9 mouse cellular contexts compared by ENCODE assay signal in genomic region chr19:10714682-10715475, GRCm38 (mm10). TPM values are rescaled to one million over a fixed set of nuclear protein-coding genes. Genes with fewer than 3 reads are reported as not detected.
A peak's percentile ranks its signal among the peaks of the same experiment; 100 is the strongest.
DNase-seq lines count a peak whose midpoint lies in the region; ATAC-seq and TF ChIP-seq lines count a peak whose summit lies in the region.
"Had no signal": no experiment of that assay in that cellular context is flagged by ENCODE, and none has a peak within 500 bp of the region (broad histone marks: within the 10 kb centered on the region; RNA-seq: fewer than 3 reads in every experiment).

No protein-coding gene starts in this region.

- no peaks in the 10 kb centered on the region for H3K9me3 ChIP-seq in heart, embryonic 11.5 days (replicated peaks; ENCODE audit: control insufficient read depth, low read length)
- no peaks in the 10 kb centered on the region for H3K9me3 ChIP-seq in hindbrain, embryonic 16.5 days (ENCODE audit: control insufficient read depth, low read length)
- no peaks in the 10 kb centered on the region for H3K9me3 ChIP-seq in midbrain, embryonic 12.5 days

- no peak overlapping the region for H3K27ac ChIP-seq in heart, embryonic 11.5 days (ENCODE audit: low read depth, low read length)
- no peak overlapping the region for H3K27ac ChIP-seq in bone marrow macrophage, adult 2 months (ENCODE audit: insufficient read depth, low read depth, low read length)
- peak overlapping the region; percentile 51 for H3K27ac ChIP-seq in hindbrain, embryonic 16.5 days (ENCODE audit: low read depth, low read length)
- no peak overlapping the region for H3K27ac ChIP-seq in midbrain, embryonic 12.5 days (replicated peaks)

- H3K27me3 ChIP-seq in heart, embryonic 11.5 days (ENCODE audit: control insufficient read depth, insufficient read depth, low read length), result no peaks in the 10 kb centered on the region
- H3K27me3 ChIP-seq in hindbrain, embryonic 16.5 days (replicated peaks; ENCODE audit: control insufficient read depth, insufficient read depth, low read length), result no peaks in the 10 kb centered on the region
- H3K27me3 ChIP-seq in midbrain, embryonic 12.5 days, result no peaks in the 10 kb centered on the region

- H3K4me3 ChIP-seq in heart, embryonic 11.5 days (ENCODE audit: low read depth, low read length), result no peak overlapping the region
- H3K4me3 ChIP-seq in bone marrow macrophage, adult 2 months (ENCODE audit: insufficient read depth, low read length), result no peak overlapping the region
- H3K4me3 ChIP-seq in hindbrain, embryonic 16.5 days (ENCODE audit: low read length), result no peak overlapping the region
- H3K4me3 ChIP-seq in midbrain, embryonic 12.5 days, result no peak overlapping the region
- H3K4me3 ChIP-seq: myocyte had no signal

- peaks cover 15% of the 10 kb centered on the region for H3K36me3 ChIP-seq in heart, embryonic 11.5 days (ENCODE audit: control insufficient read depth, insufficient read depth, low read length)
- peaks cover 23% of the 10 kb centered on the region for H3K36me3 ChIP-seq in hindbrain, embryonic 16.5 days (ENCODE audit: control insufficient read depth, insufficient read depth, low read length)
- peaks cover 36% of the 10 kb centered on the region for H3K36me3 ChIP-seq in midbrain, embryonic 12.5 days

- TF ChIP-seq CTCF in bone marrow macrophage, adult 2 months (IDR thresholded peaks at IDR 0.05; ENCODE audit: low read depth, low read length), result peak; percentile 50

- TF ChIP-seq POLR2A in bone marrow macrophage, adult 2 months (IDR thresholded peaks at IDR 0.05; ENCODE audit: borderline replicate concordance, low read depth, low read length), result no peak

- H3K4me2 ChIP-seq in heart, embryonic 11.5 days, result no peak overlapping the region
- H3K4me2 ChIP-seq in hindbrain, embryonic 16.5 days (ENCODE audit: low read length), result no peak overlapping the region
- no peak overlapping the region for H3K4me2 ChIP-seq in midbrain, embryonic 12.5 days (replicated peaks)

- peaks cover 10% of the 10 kb centered on the region for H3K4me1 ChIP-seq in heart, embryonic 11.5 days (ENCODE audit: control insufficient read depth, insufficient read depth, low read length)
- H3K4me1 ChIP-seq in bone marrow macrophage, adult 2 months (ENCODE audit: control insufficient read depth, insufficient read depth, low read length), result peaks cover 19% of the 10 kb centered on the region
- peaks cover 12% of the 10 kb centered on the region for H3K4me1 ChIP-seq in hindbrain, embryonic 16.5 days (ENCODE audit: control insufficient read depth, insufficient read depth, low read depth, low read length)
- H3K4me1 ChIP-seq in midbrain, embryonic 12.5 days, result peaks cover 15% of the 10 kb centered on the region

- ATAC-seq in heart, embryonic 11.5 days (replicated peaks; ENCODE audit: insufficient number of reproducible peaks, low FRiP score, low TSS enrichment), result no peak
- peak; percentile 73 for ATAC-seq in hindbrain, embryonic 16.5 days
- ATAC-seq in midbrain, embryonic 12.5 days (ENCODE audit: low FRiP score, low read depth), result peak; percentile 50; the same call in 1 of the 2 replicates

- intact Hi-C loops in left cerebral cortex, postnatal 10 days (cut with DNase I), result loop anchor here (5.0 to 10.0 kb wide), 3 partner anchors 100 to 167 kb away; partner anchors contain the start of genes Tmem109 and Tmem132a

- WGBS in heart, embryonic 11.5 days (ENCODE audit: insufficient replicate concordance), result 48% methylated on average over 4 of the region's 4 CpGs
- 38% methylated on average over 4 of the region's 4 CpGs for WGBS in hindbrain, embryonic 16.5 days
- whole genome bisulfite sequencing in midbrain, embryonic 12.5 days, result 48% methylated on average over 4 of the region's 4 CpGs

- peak; percentile 57 to 79 for DNase-seq in heart, adult 18-20 months
- peak; percentile 69 for DNase-seq in fibroblast of lung, adult 2 months (ENCODE audit: low read depth)
- peak; percentile 76 to 83 for DNase-seq in left cerebral cortex, postnatal 10 days (ENCODE audit: extremely low spot score in 1 of 2, low spot score in 2 of 2)
- peak; percentile 40 to 69 for DNase-seq in spleen, postnatal 14 days (ENCODE audit: low spot score in 2 of 2)

- no peak overlapping the region for H3K9ac ChIP-seq in heart, embryonic 11.5 days (ENCODE audit: low read depth, low read length)
- peak overlapping the region; percentile 31 for H3K9ac ChIP-seq in hindbrain, embryonic 16.5 days (ENCODE audit: low read depth, low read length)
- no peak overlapping the region for H3K9ac ChIP-seq in midbrain, embryonic 12.5 days (replicated peaks)

RNA-seq across cellular contexts. Expression of gene Cd5, which starts 23.9 kb away (rescaled TPM):
- total RNA-seq in heart, adult 18-20 months (2021), result 1 to 10 TPM in 1 of 2 experiments, not detected in 1; 1.1 TPM
- 0.39 and 0.72 TPM in 2 replicates for polyA plus RNA-seq in heart, embryonic 11.5 days (2014; fragmentation: Nextera tagmentation; extraction: Ambion mirVana)
- polyA plus RNA-seq in bone marrow macrophage, adult 2 months (2012; ENCODE audit: insufficient read depth, insufficient read length, missing spikeins), result not detected in 2 replicates
- polyA plus RNA-seq in hindbrain, embryonic 16.5 days (2015; fragmentation: Nextera tagmentation; extraction: Ambion mirVana), result 0.09 and 0.28 TPM in 2 replicates
- under 1 TPM in 1 of 2 experiments, not detected in 1; 0.30 TPM for total RNA-seq in left cerebral cortex, postnatal 10 days (2021)
- 0.27 and 0.32 TPM in 2 replicates for polyA plus RNA-seq in midbrain, embryonic 12.5 days (2016; fragmentation: Nextera tagmentation; extraction: Ambion mirVana)
- polyA plus RNA-seq: myocyte had no signal

RNA-seq across cellular contexts. Expression of gene Vps37c, which starts 26.3 kb away (rescaled TPM):
- total RNA-seq in heart, adult 18-20 months (2021), result 10 to 100 TPM; 20.4 to 21.8 TPM
- polyA plus RNA-seq in heart, embryonic 11.5 days (2014; fragmentation: Nextera tagmentation; extraction: Ambion mirVana), result 21.9 and 22.5 TPM in 2 replicates
- 39.9 and 41.7 TPM in 2 replicates for polyA plus RNA-seq in bone marrow macrophage, adult 2 months (2012; ENCODE audit: insufficient read depth, insufficient read length, missing spikeins)
- 27.7 and 35.0 TPM in 2 replicates for polyA plus RNA-seq in hindbrain, embryonic 16.5 days (2015; fragmentation: Nextera tagmentation; extraction: Ambion mirVana)
- total RNA-seq in left cerebral cortex, postnatal 10 days (2021), result 10 to 100 TPM; 25.2 to 27.6 TPM
- polyA plus RNA-seq in midbrain, embryonic 12.5 days (2016; fragmentation: Nextera tagmentation; extraction: Ambion mirVana), result 30.5 and 31.9 TPM in 2 replicates

RNA-seq across cellular contexts. Expression of gene Pga5, which starts 37.0 kb away (rescaled TPM):
- not detected for total RNA-seq in heart, adult 18-20 months (2021)
- not detected in 2 replicates for polyA plus RNA-seq in heart, embryonic 11.5 days (2014; fragmentation: Nextera tagmentation; extraction: Ambion mirVana)
- not detected in 2 replicates for polyA plus RNA-seq in bone marrow macrophage, adult 2 months (2012; ENCODE audit: insufficient read depth, insufficient read length, missing spikeins)
- polyA plus RNA-seq in hindbrain, embryonic 16.5 days (2015; fragmentation: Nextera tagmentation; extraction: Ambion mirVana), result not detected in 2 replicates
- not detected for total RNA-seq in left cerebral cortex, postnatal 10 days (2021)
- not detected in 2 replicates for polyA plus RNA-seq in midbrain, embryonic 12.5 days (2016; fragmentation: Nextera tagmentation; extraction: Ambion mirVana)
